Mouse (Mus musculus): ENCODE data around the gene Sart3. TPM values are rescaled to one million over a fixed set of nuclear protein-coding genes. Genes with fewer than 3 reads are reported as not detected.

The Sart3 gene
- polyA plus RNA-seq, 2 experiments, result 12.7 to 15.0 TPM

DNA sequence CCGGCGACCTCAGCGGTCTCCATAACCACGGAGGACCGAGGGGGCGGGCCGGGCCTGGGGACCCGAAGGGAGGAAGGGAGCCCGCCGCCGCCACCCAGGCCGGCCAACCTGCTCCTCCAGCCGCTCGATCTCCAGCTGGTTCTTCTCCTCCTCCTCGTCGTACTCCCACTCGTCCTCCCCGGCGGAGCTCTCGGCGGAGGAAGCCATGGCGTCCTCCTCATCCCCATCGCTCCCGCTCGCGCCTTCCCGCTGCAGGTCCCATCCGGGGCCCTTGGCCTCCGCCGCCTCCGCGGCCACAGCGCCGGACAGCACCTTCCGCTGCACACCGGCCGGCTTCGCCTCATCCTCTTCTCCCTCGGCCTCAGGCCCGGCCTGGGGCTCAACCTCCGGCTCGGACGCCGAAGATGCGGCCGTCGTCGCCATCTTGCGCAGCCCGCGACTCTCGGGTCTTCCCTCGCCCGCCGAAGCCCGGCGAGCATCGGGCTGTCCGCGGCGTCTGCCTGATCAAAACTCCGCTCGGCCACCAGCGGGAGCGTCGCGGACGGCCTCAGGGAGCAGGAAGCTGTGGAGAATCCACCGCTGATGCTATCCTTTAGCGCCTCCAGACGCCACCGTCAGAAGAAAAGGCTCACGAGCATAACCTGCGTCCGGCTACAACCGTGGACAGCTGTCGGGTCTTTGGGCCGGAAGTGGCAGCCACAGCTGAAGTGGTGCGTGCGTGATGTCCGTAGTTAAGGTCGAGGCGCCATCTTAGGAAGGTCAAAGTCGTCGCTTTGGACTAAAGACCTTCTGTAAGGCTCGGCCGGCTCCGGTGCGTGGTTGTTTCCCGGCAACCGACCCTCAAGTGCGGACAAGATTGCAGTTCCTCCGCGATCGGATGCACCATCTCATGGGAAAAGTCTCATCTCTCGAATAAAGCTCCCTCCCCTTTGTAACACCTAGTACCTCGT, 822 bp downstream of the Sart3 start:
- WGBS (ENCODE audit: insufficient replicate concordance), result under 1% methylated on average over 91 of the region's 97 CpGs
- H3K36me3 ChIP-seq (replicated peaks; ENCODE audit: control insufficient read depth, insufficient read depth, low read depth), result peaks cover 14% of the 10 kb centered on the region

DNA sequence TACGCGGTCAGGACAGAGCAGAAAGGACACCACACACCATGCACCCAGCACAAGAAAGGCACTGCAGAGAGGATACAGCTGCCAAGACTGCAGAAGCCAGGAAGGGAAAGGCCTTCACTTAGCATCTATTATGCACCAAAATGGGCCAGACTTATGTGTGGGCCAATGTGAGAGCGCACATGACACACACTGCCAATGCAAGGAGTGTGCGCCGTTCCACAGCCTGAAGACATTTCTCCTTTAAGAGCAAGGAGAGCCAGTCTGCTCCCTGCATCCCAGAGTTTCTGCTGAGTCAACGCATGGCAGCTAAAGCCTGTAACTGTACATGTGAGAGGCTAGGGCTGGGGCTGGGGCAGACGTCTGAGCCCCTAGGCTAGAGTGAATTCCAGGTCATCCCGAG, 3.5 kb downstream of the Sart3 start:
- WGBS (ENCODE audit: insufficient replicate concordance), result 86% methylated on average over 8 of the region's 8 CpGs
- H3K4me2 ChIP-seq (ENCODE audit: low read depth), result no peak overlapping the region
- no peak overlapping the region for H3K4me3 ChIP-seq (ENCODE audit: insufficient read depth in 1 of 2, low read depth in 2 of 2, low read length in 2 of 2)
- TF ChIP-seq EP300 (IDR thresholded peaks at IDR 0.05; ENCODE audit: low read depth) (no peak), CTCF (IDR thresholded peaks at IDR 0.05; ENCODE audit: low read depth) (no peak)
- no peaks in the 10 kb centered on the region for H3K9me3 ChIP-seq (ENCODE audit: control insufficient read depth, low read length)
- no peak for DNase-seq (ENCODE audit: low read depth in 3 of 3, low spot score in 3 of 3)
- H3K36me3 ChIP-seq (replicated peaks; ENCODE audit: control insufficient read depth, insufficient read depth, low read depth), result peaks cover 11% of the 10 kb centered on the region
- no peaks in the 10 kb centered on the region for H3K27me3 ChIP-seq (ENCODE audit: control insufficient read depth, insufficient read depth, low read length)
- H3K9ac ChIP-seq (replicated peaks), result no peak overlapping the region
- no peak for ATAC-seq (ENCODE audit: insufficient read depth)
- no peak overlapping the region for H3K27ac ChIP-seq
- H3K4me1 ChIP-seq (replicated peaks; ENCODE audit: control insufficient read depth in 2 of 2, insufficient read depth in 2 of 2, low read length in 1 of 2), result peaks cover 4 to 10% of the 10 kb centered on the region in 2 experiments

More for the DNA sequence above, 822 bp downstream of the Sart3 start:
- Histone ChIP-seq H3K9me3 (ENCODE audit: control insufficient read depth, low read length) (no peaks in the 10 kb centered on the region), H3K4me1 (replicated peaks; ENCODE audit: control insufficient read depth in 2 of 2, insufficient read depth in 2 of 2, low read length in 1 of 2) (peaks cover 6 to 13% of the 10 kb centered on the region in 2 experiments), H3K9ac (replicated peaks) (peak overlapping the region; percentile 67), H3K4me3 (ENCODE audit: insufficient read depth in 1 of 2, low read depth in 2 of 2, low read length in 2 of 2) (peak overlapping the region; percentile 76 to 87), H3K27ac (peak overlapping the region; percentile 72), H3K4me2 (ENCODE audit: low read depth) (peak overlapping the region; percentile 96), H3K27me3 (ENCODE audit: control insufficient read depth, insufficient read depth, low read length) (no peaks in the 10 kb centered on the region)
- peak; percentile 84 to 88 (median 86) for DNase-seq (ENCODE audit: low read depth in 3 of 3, low spot score in 3 of 3)
- ATAC-seq (ENCODE audit: insufficient read depth), result peak; percentile 77
- TF ChIP-seq CTCF (IDR thresholded peaks at IDR 0.05; ENCODE audit: low read depth) (no peak), EP300 (IDR thresholded peaks at IDR 0.05; ENCODE audit: low read depth) (peak; percentile 68)

DNA sequence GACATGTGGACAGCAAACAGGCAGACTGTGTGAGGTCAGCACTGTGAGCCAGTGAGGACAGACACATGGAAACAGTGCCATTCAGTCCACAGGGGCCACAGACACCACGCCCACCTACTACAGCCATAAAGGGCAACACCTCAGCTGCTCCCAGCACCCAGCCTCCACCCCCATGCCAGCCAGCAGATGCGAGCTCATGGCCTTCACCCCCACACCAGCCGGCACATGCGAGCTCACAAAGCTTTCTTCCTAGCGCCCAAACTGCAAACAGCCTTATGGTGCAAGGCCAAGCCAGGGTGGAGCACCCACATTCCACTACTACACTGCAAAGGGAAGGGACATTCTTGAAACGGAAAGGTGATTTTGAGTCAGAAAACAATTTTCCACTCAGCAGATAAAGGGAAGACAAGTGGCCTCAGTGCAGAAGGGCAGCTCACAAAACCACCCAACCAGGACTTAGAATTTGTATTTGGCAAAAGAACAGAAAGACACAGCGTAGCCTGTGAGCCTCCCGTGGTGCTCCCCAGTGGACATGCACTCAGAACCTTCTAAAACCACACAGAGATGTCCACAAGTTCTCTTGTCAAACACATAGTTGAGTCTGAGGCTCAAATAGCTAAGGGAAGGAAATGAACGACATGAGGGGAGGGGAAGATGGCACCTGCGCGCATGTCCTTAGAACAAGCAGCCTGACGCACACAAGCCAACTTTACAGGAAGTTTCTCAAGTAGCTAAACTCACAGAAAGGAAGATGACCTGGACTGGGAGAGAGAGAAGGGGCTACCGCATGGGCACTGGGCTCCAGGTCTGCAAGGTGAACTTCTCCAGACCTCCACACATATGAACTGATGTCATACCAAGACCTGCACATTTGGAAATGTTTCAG, 6.4 kb downstream of the Sart3 start:
- no peak overlapping the region for H3K4me3 ChIP-seq (ENCODE audit: insufficient read depth in 1 of 2, low read depth in 2 of 2, low read length in 2 of 2)
- peaks cover 27% of the 10 kb centered on the region for H3K36me3 ChIP-seq (replicated peaks; ENCODE audit: control insufficient read depth, insufficient read depth, low read depth)
- H3K4me2 ChIP-seq (ENCODE audit: low read depth), result no peak overlapping the region
- no peaks in the 10 kb centered on the region for H3K9me3 ChIP-seq (ENCODE audit: control insufficient read depth, low read length)
- TF ChIP-seq CTCF (IDR thresholded peaks at IDR 0.05; ENCODE audit: low read depth), result no peak
- no peak for TF ChIP-seq EP300 (IDR thresholded peaks at IDR 0.05; ENCODE audit: low read depth)
- H3K9ac ChIP-seq (replicated peaks), result no peak overlapping the region
- H3K27ac ChIP-seq, result no peak overlapping the region
- H3K4me1 ChIP-seq (replicated peaks; ENCODE audit: control insufficient read depth in 2 of 2, insufficient read depth in 2 of 2, low read length in 1 of 2), result peaks cover 4 to 5% of the 10 kb centered on the region in 2 experiments
- WGBS (ENCODE audit: insufficient replicate concordance), result 73% methylated on average over 13 of the region's 13 CpGs
- DNase-seq (ENCODE audit: low read depth in 3 of 3, low spot score in 3 of 3) (no peak), ATAC-seq (ENCODE audit: insufficient read depth) (no peak)
- no peaks in the 10 kb centered on the region for H3K27me3 ChIP-seq (ENCODE audit: control insufficient read depth, insufficient read depth, low read length)

DNA sequence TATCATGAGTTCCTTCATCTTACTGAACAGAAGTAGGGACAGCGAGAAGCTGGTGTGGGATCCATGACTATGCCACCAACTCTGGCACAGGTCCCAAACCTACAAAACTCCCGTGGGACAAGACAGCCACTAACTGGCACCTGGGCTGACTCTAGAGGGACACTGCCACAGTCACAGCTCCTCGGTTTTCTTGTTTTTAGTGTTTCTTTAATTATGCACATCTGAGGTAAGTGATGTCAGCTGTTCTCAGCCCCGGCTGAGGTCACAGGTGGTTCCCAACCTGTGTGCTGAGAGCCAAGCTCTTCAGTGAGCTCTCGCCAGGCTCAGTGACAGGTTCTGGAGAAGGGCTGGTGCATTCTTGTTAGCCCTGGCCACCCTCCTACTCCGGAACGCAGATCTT, 7.9 kb downstream of the Sart3 start:
- Histone ChIP-seq H3K27me3 (ENCODE audit: control insufficient read depth, insufficient read depth, low read length) (no peaks in the 10 kb centered on the region), H3K27ac (no peak overlapping the region), H3K4me1 (replicated peaks; ENCODE audit: control insufficient read depth in 2 of 2, insufficient read depth in 2 of 2, low read length in 1 of 2) (no peaks in the 10 kb centered on the region), H3K9me3 (ENCODE audit: control insufficient read depth, low read length) (no peaks in the 10 kb centered on the region), H3K4me2 (ENCODE audit: low read depth) (no peak overlapping the region), H3K9ac (replicated peaks) (no peak overlapping the region), H3K36me3 (replicated peaks; ENCODE audit: control insufficient read depth, insufficient read depth, low read depth) (peaks cover 35% of the 10 kb centered on the region), H3K4me3 (ENCODE audit: insufficient read depth in 1 of 2, low read depth in 2 of 2, low read length in 2 of 2) (no peak overlapping the region)
- ATAC-seq (ENCODE audit: insufficient read depth), result no peak
- whole genome bisulfite sequencing (ENCODE audit: insufficient replicate concordance), result 78% methylated on average over 7 of the region's 7 CpGs
- TF ChIP-seq CTCF (IDR thresholded peaks at IDR 0.05; ENCODE audit: low read depth) (no peak), EP300 (IDR thresholded peaks at IDR 0.05; ENCODE audit: low read depth) (no peak)
- no peak for DNase-seq (ENCODE audit: low read depth in 3 of 3, low spot score in 3 of 3)

Data from liver, embryonic 14.5 days (tissue).